Mouse (Mus musculus): ENCODE results near the gene Spata32.

Gene Spata32

DNA sequence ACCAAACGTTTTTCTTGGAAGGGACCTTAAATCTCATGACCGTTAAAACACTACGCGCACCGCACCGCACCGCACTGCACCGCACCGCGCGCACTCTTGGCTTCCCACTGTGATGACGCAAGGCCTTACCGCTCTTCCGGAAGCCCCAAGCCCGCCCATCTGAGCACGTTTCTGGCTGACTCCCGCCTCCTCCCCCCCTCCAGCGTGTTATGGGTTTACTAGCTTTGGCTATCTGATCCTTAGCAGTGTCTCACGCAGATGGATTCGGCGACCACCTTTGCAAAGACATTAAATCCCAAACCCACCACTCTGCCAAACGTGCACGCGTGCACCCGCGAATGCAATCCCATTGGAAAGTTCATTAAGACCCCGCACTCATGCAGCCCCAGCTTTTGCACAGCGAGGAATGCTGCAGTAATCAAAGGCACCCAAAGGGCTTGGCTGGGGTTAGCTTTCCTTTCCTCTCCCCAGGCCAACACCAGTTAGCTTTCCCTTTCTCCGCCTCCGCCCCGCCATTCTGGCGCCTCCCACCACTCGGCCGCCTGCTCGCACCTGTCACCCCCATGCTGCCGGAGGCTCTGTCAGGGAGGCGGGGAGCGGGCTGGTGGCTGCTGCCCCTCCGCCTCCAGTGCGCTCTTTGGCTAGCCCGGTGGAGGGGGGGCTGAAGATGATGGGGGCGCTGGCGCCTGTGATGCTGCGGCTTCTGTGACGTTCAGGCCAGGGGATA lies at the start of gene Spata32:
TSS of gene Spata32 (minus strand) at position 643 of the 727 bp plus-strand sequence.
- in situ Hi-C loops (cut with MboI, MseI): no loop called here

DNA sequence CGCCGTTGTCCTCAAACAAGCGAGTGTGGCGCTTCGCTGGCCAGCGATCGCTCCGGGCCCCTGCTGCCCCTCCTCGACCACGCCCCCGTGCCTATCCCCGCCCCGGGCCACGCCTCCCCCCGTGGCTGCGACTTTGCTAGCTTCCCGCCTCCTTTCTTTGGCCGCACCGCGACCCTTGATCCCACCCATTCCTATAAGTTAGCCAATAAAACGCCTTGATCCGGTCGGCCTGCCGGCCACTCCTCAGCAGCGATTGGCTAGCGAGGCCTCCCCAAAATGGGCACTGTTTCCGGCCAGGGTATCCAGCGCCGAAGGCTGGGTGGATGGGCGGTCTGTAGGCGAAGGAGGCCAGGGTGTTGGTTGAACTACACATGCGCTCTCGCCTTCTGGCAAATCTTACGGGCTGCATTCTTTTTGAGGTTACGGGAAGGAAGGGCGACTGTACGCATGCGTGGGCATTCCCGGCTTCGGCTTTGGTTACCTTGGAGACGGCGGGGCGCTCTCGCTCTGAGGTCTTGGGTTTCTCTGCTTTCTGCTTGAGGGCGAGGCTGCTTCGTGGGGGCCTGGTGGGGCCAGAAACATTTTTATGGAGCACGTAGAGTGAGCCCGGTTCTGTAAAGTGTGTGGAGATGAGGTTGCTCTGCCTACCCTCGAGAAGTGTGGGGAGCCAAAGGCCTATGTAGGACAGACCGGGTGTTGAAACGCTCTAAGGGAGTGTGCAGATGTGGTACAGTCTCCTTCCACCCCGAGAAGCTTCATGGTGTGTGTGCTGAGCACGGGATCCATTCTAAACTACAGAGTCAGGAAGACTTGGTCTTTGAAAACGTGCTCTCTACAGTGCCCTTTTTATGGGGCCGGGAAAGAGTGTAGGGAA lies 49.4 kb upstream of the Spata32 start, which contains the start of gene Map3k14:
TSS of gene Map3k14 (minus strand) at position 127 of the 874 bp plus-strand sequence.
- in situ Hi-C loops (cut with MboI, MseI): no loop called here

DNA sequence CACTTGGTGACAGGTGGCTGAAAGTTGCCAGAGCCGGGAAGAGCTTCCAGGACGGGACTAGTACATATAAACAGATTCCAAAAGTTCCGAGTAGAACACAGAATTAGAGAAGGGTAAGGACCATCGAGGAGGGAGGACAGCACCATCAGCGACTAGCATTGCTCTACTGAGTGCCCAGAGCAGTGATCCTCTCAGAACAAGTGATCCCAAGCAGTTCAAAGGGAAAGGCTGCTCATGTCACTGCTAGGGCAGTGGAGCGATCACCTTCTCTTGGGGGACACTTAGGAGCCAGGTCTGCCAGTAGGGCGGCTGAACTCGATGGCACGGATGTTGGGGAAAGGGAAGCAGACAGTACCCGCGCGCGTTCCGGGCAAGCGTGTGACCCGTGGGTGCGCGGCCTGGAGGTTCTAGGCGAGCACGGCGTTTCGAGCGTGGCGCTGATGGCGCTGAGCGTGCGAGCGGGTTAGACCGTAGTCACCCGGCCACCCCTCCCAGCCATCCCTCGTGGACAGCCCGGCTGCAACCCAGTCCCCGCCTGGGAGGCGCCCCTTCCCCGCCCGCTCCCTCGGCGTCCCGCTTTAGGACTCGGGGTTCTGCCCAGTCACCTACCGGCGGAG lies 48.6 kb upstream of the Spata32 start:
- in situ Hi-C loops (cut with MboI, MseI): no loop called here

DNA sequence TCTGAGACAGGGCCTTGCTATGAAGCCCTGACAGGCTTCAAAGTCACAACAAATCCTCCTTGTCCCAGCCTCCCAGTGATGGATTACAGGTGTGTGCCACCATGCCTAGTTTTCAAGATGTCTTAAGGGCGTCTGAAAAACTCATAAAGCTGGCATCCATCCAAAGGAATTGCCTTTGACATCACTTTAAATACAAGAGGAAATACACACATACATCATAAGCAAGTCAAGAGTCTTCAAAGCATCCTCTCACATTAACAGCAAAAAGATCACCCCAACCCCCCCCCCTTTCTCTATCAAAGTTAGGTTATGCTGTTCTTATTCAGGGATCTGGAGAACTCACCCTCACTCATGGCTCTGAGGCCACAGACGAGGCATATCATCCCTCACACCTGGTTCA lies 47.6 kb upstream of the Spata32 start:
- in situ Hi-C loops (cut with MboI, MseI): no loop called here

DNA sequence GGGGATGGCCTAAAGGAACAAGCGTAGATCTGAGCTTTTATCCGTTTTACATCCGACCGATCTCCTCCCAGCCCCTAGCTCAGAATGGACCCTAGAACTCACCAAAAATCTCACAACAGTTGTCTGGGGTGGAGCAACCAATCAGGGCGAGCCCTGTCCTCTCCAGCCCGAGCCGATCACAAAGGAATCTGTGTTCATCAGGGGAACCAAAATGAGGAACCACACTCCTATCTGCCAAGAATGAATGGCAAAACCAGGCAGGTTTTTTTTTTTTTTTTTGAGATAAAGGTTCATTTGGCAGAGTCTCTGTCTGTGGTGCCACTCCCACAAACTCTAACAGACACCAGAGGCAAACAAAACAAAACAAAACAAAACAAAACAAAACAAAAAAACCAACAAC lies 47.0 kb upstream of the Spata32 start:
- in situ Hi-C loops (cut with MboI, MseI): no loop called here

DNA sequence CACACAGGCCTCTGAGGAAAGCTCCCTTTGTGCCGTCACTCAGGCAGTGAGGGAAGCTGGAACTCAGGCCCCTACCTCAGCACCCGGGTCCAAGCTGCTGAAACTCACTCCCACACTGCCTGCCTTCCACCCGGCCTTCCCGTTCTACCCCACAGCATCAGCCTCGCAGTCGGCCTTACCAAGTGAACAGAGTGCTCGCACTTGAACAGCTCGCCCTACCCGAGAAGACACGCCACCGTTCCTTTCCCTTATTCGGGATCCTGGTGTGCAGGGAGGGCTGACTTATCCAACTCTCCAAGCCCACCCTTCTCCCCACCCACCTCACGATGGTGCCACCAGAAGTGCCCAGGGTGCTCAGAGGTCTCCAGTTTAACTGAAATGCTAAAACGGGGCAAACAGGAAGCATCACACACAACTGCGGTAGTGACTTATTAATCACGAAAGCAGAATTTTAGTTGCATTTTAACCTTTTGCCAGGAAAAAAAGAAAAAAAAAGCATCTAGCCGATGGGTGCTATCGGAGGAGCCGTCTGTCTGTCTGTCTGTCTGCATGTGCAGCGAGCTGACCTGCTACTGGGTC lies 46.3 kb upstream of the Spata32 start:
- in situ Hi-C loops (cut with MboI, MseI): loop anchor here (5.0 kb wide), 1 partner anchor 87 kb away; no protein-coding TSS in a partner anchor

DNA sequence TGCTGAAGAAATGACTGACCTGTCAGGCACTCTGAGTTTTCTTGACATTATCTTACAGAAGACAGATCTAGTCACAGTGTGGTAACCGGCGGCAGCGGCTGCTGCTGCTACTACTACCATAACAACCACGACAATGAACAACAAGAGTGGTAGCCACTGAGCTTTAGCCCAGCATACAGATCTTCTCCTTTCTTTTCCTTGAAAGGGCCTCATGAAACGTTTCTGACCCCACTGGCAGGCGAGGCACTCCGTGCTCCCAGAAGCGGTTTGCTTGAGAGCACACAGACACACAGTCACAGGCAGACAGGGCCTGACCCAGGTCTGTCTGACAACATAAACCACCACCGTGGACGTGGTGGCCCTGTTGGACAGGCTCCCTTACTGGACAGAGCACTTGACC lies 45.3 kb upstream of the Spata32 start:
- in situ Hi-C loops (cut with MboI, MseI): loop anchor here (5.0 kb wide), 1 partner anchor 86 kb away; no protein-coding TSS in a partner anchor

DNA sequence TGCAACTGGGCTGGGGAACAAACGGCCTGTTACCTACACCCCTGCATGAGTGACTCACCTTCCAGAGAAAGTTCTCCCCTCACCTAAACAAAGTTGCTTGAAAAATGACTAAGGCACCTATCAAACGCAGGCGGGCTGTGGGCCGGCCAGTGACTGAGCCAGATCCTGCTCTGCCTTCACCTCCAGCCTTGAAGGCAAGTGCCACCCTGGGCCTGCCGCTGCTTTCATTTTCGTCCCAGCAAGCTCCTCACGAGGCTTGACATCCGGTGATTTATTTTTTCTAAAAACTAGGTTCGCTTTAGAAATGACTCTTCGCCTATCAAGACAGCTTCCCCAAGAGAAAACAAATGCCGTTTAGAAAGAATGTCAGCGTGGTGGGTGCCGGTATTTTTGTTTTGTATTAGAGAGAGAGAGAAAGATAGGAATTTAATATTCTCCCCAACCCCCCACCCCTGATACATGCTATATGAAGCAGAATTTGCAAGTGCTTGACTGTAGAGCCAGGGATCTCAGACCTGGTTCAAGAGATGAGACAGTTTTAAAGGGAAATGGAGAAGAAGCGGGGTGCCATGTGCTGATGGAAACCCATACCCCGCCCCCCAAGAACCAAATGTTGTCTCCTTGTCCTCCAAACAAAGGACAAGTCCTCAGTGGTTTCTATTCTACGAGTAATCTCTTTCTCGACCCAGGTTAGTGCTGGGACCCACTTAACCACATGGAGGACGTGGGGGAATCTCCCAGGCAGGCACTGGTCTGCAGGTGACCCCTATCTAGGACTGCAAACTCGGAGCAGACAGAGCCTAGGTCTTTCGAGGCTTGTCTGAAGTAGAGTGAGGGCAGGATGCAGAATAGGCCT lies 44.4 kb upstream of the Spata32 start:
- in situ Hi-C loops (cut with MboI, MseI): loop anchor here (5.0 kb wide), 1 partner anchor 85 kb away; no protein-coding TSS in a partner anchor

DNA sequence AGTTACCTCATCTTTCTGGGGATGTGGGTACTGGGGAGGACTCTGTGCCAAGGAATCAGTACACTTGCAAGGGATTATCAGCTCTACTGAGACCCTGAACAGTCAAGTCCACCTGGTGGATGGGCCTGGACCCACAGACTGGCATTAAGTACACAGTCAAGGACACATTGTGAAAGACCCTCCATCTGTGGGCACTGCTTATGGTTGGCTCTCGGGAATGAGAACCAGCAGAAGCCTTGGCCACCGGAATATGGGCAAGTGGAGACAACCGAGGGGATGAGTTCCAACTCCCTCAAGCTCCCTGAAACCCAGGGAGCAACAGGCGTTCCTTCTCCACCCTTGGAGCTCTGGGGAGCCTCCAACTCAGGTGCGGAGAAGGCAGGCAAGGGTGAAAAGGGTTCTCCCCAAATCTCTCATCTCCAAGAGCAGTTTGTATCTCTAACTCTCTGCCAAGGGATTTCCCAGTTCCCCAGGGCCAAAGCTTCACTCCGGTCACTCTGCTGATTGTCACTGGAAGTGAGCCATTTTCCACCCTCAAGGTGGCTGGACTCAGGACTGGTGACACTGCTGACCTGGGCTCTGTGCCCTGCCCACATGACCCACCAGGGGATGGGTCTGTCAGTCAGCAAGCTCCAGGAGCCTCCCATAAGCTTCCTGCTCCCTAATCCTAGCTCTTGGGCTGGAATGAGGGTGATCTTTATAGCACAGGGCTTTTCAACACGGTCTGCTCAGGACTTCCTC lies 43.6 kb upstream of the Spata32 start:
- in situ Hi-C loops (cut with MboI, MseI): loop anchor here (5.0 kb wide), 1 partner anchor 85 kb away; no protein-coding TSS in a partner anchor

DNA sequence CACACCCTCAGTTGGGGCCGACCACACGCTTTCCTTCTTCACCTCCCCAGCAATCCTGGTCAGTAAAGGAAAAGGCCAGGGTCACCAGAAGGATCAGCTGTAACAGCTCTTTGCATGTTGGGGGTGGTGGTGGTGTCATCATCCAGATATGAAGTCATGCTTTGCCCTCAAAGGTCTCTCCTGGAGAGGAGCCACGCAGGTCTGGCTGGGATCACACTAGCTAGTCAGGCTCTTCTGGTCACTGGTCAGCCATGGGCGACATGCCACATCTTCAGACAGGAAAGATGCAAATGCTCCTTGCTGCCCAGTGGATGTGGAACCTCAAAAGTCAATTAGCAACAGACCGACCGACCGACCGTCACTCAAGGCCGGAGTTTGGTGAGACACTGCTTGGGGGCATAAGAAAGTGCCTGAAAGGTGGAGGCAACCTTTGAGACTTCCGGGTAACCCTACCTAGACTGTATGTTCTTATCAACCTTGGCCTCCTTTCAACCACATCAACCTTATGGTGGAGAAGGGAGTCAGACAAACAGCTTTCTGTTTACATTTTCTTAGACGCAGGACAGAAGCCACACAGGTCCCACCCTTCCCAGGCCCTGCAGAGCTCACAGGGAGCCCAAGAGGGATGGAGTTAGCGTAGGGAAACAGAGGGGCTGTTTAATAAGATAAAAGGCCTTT lies 42.4 kb upstream of the Spata32 start:
- in situ Hi-C loops (cut with MboI, MseI): loop anchor here (5.0 kb wide), 1 partner anchor 83 kb away; no protein-coding TSS in a partner anchor

DNA sequence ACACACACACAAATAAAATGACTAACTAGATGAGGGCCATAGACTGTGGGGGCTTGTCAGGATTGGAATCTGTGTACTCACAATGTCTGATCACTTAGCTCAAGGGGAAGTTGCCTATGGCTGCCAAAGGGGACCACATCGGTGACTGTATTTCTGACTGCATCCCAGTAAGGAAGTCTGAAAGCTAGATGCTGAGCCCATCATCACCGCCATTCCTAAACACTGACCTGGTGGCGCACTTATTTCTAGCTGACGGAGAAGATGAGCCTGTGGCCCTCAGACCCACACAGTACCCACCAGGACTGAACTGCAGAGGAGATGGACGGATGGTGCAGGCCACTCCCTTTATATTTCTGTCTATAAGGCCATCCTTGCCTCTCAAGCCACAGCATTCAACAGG lies 41.8 kb upstream of the Spata32 start:
- in situ Hi-C loops (cut with MboI, MseI): loop anchor here (5.0 kb wide), 1 partner anchor 83 kb away; no protein-coding TSS in a partner anchor

DNA sequence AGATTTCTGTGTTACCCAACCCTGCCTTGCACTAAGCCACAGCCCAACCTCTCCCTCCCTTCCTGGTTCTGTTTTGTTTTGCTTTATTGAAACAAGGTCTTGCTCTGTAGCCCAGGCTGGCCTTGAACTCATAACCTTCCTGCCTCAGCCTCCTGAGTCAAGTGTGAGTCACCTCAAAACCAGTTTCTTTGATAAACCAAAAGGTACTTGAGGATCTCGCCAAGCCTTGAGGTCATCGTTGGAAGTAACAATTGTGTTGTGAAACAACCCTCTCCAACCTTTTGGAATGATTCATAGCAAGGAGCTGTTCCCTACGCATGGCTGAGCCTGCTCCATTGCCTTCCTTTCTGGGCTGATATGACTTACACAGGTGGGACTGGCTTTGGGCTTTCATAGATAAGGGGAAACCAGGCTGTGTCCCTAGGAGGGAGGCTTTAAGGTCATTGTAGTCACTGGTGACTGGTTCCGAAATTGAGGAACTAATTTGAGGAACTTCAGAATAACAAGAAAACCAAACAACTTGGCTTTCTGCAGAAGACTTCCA lies 39.8 kb upstream of the Spata32 start:
- in situ Hi-C loops (cut with MboI, MseI): no loop called here

DNA sequence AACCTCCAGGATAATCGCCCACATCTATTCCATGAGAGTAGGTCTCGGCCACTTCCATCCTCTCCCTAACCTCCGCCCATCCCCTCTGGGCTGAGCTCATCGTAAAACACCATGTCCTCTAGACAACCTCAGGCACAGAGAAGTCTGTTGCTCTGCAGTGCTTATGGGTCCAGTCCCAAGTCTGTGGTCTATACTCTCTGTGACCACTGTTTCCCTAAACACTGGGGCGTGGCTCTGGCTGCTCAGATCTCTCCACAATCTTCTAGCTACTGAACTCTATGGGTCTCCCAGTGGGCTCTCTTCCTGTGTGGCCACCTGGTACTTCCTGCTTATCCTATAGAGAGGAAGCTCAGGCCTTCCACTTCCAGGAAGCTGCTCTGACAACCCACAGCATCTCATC lies 35.4 kb upstream of the Spata32 start:
- in situ Hi-C loops (cut with MboI, MseI): no loop called here

DNA sequence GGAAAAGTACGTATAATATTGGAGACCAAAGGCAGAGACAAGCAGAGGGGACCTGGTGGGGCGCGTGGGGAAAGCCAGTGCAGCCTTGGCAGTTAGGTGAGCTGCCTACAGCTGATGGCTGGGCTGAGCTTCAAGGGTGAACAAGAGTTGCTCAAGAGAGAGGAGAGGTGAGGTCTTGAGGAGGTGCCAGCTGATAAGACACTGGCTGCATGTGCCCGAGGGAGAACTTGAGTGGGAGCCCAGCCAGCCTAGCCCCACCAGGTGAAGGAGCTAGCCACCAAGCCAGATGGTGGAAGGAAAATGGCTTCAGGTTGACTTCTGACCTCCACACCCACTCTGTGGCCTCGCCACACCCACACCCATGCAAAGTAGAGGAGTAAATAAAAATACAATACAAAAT lies 34.1 kb upstream of the Spata32 start:
- in situ Hi-C loops (cut with MboI, MseI): no loop called here

DNA sequence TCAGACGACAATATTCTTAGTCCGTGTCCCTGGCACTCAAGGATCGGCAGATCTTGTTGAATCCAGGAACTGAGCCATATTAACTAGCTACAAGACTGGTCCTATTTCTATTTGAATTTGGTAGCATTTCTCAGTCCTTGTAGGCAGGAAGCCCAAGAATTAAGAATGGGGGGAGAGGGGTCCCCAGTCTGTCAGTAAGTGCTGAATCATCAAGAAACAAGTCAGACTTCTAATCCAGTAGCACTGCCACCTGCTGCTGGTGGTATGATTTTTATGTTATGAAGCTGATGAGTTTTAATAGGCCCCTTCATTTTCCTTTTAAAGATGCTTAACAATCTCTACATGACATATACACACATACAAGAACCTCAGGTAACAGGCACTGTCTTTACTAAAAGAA lies 32.1 kb upstream of the Spata32 start:
- in situ Hi-C loops (cut with MboI, MseI): no loop called here

DNA sequence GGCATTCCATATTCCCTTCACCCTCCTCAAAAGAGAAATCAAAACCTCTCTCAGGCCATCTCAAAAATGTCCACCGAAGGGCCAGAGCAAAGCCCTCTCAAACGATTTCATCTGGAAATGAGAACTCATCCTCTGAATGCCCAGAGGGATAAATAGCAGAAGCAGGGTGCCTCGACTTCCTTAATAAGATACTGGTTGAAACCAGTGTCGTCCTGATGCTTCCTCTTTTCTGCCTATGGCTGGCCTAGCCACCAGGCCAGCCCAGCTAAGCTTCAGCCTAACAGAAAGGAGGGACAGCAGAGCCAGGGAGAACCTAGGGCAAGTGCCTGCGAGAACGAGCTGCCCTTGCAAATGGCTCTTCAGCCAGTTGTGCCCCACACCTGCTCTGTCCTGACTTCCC lies 31.3 kb upstream of the Spata32 start:
- in situ Hi-C loops (cut with MboI, MseI): no loop called here

DNA sequence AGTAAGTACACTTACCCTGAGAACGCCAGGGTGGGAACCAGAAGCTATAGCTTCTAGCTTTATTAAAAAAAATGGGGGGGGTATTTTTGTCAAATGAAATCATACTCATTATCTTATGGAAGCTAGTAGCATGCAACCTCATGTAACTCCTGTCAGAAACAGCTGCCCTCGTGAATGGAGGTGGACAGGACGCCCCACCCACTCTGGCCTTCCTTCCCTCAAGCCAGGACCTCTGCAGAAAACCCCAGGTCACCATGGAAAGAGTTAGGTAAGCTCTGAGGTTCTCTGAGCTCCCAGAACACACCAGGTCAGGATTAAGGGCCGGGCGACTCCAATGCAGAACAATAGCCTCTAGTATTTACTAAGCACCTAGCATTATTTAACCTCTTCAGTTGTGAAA lies 30.6 kb upstream of the Spata32 start:
- in situ Hi-C loops (cut with MboI, MseI): no loop called here

DNA sequence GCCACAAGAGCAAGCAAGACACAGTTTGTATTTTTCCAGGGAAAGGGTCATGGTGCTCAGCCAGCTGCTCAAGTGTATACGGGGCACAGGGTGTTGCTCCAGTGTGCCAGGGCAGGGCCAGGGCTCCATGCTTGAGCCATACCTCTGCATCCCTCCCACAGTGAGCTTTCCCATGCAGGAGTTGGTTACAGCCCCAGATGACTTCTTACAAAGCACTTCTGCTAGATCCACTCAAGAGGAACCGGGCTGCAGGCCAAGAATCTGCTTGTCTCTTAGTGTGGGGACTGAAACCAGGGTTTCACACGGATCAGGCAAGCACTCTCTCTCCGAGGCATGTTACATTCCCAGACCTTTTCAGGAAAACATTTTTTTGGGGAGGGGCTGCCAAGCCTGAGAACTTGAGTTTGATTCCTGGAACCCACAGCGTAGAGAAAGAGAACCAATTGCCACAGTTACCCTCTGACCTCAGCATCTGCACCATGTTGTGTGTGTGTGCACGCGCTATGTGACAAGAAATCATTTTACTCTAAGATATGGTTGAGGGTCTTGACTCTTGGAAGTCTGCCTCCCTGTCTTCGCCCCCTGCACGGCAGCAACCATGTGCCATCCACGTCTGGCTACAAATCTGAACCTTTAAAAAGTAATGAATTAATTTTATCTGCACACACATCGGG lies 29.4 kb upstream of the Spata32 start:
- in situ Hi-C loops (cut with MboI, MseI): no loop called here

Measured in T-helper 2 cell (primary cell).